Mouse (Mus musculus) CH12.LX (cell line): Measurements from ENCODE around the gene Entpd5. TPM values are rescaled to one million over a fixed set of nuclear protein-coding genes. Genes with fewer than 3 reads are reported as not detected.

ENCODE experiments used
- DNase-seq: peaks from one replicate; pipeline ENCODE4 v3.0.0-alpha.2; 2013; ENCODE audit errors: extremely low read depth
- H3K27ac ChIP-seq: 2 replicates; pipeline ENCODE4 v1.5.1; 2012; ENCODE audit warnings: low read depth, mild to moderate bottlenecking, control low read depth, moderate library complexity; ENCODE audit not compliant: insufficient read depth
- H3K27me3 ChIP-seq: replicated peaks from 2 replicates; pipeline ENCODE3; 2012; ENCODE audit warnings: inconsistent platforms
- H3K36me3 ChIP-seq, 2 experiments: replicated peaks in 1 of 2; 2 replicates each; pipeline versions ENCODE3 to v1.6.1; 2012; ENCODE audit warnings: inconsistent platforms in 1 of 2, low read length in 1 of 2, mild to moderate bottlenecking in 1 of 2, mixed read lengths in 1 of 2, moderate library complexity in 1 of 2; ENCODE audit not compliant: control insufficient read depth in 1 of 2, insufficient read depth in 1 of 2
- H3K4me1 ChIP-seq, 2 experiments: 2 replicates each; pipeline ENCODE4 v1.6.1; 2012; ENCODE audit warnings: inconsistent platforms in 1 of 2, moderate library complexity in 1 of 2; ENCODE audit not compliant: insufficient read depth in 2 of 2, control insufficient read depth in 1 of 2
- H3K4me2 ChIP-seq: 2 replicates; pipeline ENCODE4 v1.6.1; 2012; ENCODE audit warnings: low read depth, mild to moderate bottlenecking, control low read depth; ENCODE audit not compliant: poor library complexity, insufficient read depth, severe bottlenecking
- H3K4me3 ChIP-seq, 3 experiments: fragments of 150-350 bp in 1 of 3; sonication (generic) in 1 of 3; replicated peaks in 1 of 3; 2 replicates each; pipeline versions ENCODE3 to v1.5.1; 2011 to 2012; ENCODE audit warnings: low read depth in 2 of 3, low read length in 2 of 3, mild to moderate bottlenecking in 2 of 3, moderate library complexity in 2 of 3, control low read depth in 1 of 3, improper control_type of control experiment in 1 of 3, inconsistent platforms in 1 of 3, mixed read lengths in 1 of 3; ENCODE audit not compliant: poor library complexity in 1 of 3
- H3K79me2 ChIP-seq: replicated peaks from 2 replicates; pipeline ENCODE4 v1.6.1; 2012; ENCODE audit warnings: mild to moderate bottlenecking, moderate library complexity; ENCODE audit not compliant: control insufficient read depth, poor library complexity, insufficient read depth, severe bottlenecking; ENCODE audit errors: extremely low read depth
- H3K9ac ChIP-seq: 2 replicates; pipeline ENCODE4 v1.6.1; 2012; ENCODE audit warnings: low read depth, mild to moderate bottlenecking, control low read depth, moderate library complexity; ENCODE audit not compliant: insufficient read depth
- H3K9me3 ChIP-seq: replicated peaks from 2 replicates; pipeline ENCODE3; 2012; ENCODE audit warnings: low read length, inconsistent platforms, mixed read lengths
- CHD1 ChIP-seq: IDR thresholded peaks from 2 replicates; pipeline ENCODE4 v1.6.1; 2012; ENCODE audit warnings: low read depth, low read length, improper control_type of control experiment, inconsistent platforms
- CTCF ChIP-seq, 2 experiments: IDR thresholded peaks in 1 of 2; conservative IDR thresholded peaks in 1 of 2; 2 replicates each; pipeline ENCODE4 v1.5.1; 2011 to 2012; ENCODE audit warnings: low read depth in 2 of 2, low read length in 2 of 2, improper control_type of control experiment in 1 of 2, inconsistent platforms in 1 of 2, mild to moderate bottlenecking in 1 of 2, moderate library complexity in 1 of 2
- E2F4 ChIP-seq: IDR thresholded peaks from 2 replicates; pipeline ENCODE4 v1.6.1; 2011; ENCODE audit warnings: low read depth, low read length, improper control_type of control experiment; ENCODE audit not compliant: insufficient replicate concordance
- ELF1 ChIP-seq: IDR thresholded peaks from 2 replicates; pipeline ENCODE4 v1.6.1; 2014; ENCODE audit warnings: low read depth, mild to moderate bottlenecking, inconsistent platforms, low read length, improper control_type of control experiment
- EP300 ChIP-seq: IDR thresholded peaks from 2 replicates; pipeline ENCODE4 v1.6.1; 2011; ENCODE audit warnings: low read length, improper control_type of control experiment
- ETS1 ChIP-seq: conservative IDR thresholded peaks from 2 replicates; pipeline ENCODE4 v1.6.1; 2012; ENCODE audit warnings: low read depth, mild to moderate bottlenecking, inconsistent platforms, low read length, improper control_type of control experiment, moderate library complexity
- GABPA ChIP-seq: IDR thresholded peaks from 2 replicates; pipeline ENCODE4 v1.6.1; 2012; ENCODE audit warnings: low read depth, low read length, improper control_type of control experiment, inconsistent platforms; ENCODE audit not compliant: insufficient replicate concordance
- IRF4 ChIP-seq: IDR thresholded peaks from 2 replicates; pipeline ENCODE4 v1.6.1; 2014; ENCODE audit warnings: low read depth, mild to moderate bottlenecking, inconsistent platforms, low read length, improper control_type of control experiment
- JUN ChIP-seq: IDR thresholded peaks from 2 replicates; pipeline ENCODE4 v1.6.1; 2011; ENCODE audit warnings: low read depth, mild to moderate bottlenecking, low read length, improper control_type of control experiment, moderate library complexity; ENCODE audit not compliant: insufficient read depth
- JUND ChIP-seq: conservative IDR thresholded peaks from 2 replicates; pipeline ENCODE4 v1.6.1; 2011; ENCODE audit warnings: low read depth, low read length, improper control_type of control experiment
- KAT2A ChIP-seq: IDR thresholded peaks from 2 replicates; pipeline ENCODE4 v1.6.1; 2012; ENCODE audit warnings: low read length, improper control_type of control experiment, inconsistent platforms; ENCODE audit not compliant: insufficient replicate concordance
- MAFK ChIP-seq: IDR thresholded peaks from 2 replicates; pipeline ENCODE4 v1.6.1; 2011; ENCODE audit warnings: low read length, improper control_type of control experiment; ENCODE audit not compliant: insufficient replicate concordance
- MAZ ChIP-seq: IDR thresholded peaks from 2 replicates; pipeline ENCODE4 v1.6.1; 2012; ENCODE audit warnings: low read depth, mild to moderate bottlenecking, inconsistent platforms, low read length, improper control_type of control experiment, moderate library complexity
- MXI1 ChIP-seq: IDR thresholded peaks from 2 replicates; pipeline ENCODE4 v1.6.1; 2011; ENCODE audit warnings: mild to moderate bottlenecking, low read depth, low read length, improper control_type of control experiment
- NELFE ChIP-seq: IDR thresholded peaks from 2 replicates; pipeline ENCODE4 v1.6.1; 2011; ENCODE audit warnings: low read depth, low read length, improper control_type of control experiment
- NRF1 ChIP-seq: IDR thresholded peaks from 2 replicates; pipeline ENCODE4 v1.6.1; 2014; ENCODE audit warnings: low read depth, mild to moderate bottlenecking, inconsistent platforms, low read length, improper control_type of control experiment, moderate library complexity
- RCOR1 ChIP-seq: conservative IDR thresholded peaks from 2 replicates; pipeline ENCODE4 v1.6.1; 2012; ENCODE audit warnings: low read depth, mild to moderate bottlenecking, inconsistent platforms, low read length, improper control_type of control experiment
- SIN3A ChIP-seq: IDR thresholded peaks from 2 replicates; pipeline ENCODE4 v1.6.1; 2012; ENCODE audit warnings: low read length, improper control_type of control experiment, inconsistent platforms
- TBP ChIP-seq: conservative IDR thresholded peaks from 2 replicates; pipeline ENCODE4 v1.6.1; 2011; ENCODE audit warnings: low read depth, low read length, improper control_type of control experiment
- USF2 ChIP-seq: conservative IDR thresholded peaks from 2 replicates; pipeline ENCODE4 v1.6.1; 2011; ENCODE audit warnings: low read depth, low read length, improper control_type of control experiment
- ZKSCAN1 ChIP-seq: IDR thresholded peaks from 2 replicates; pipeline ENCODE4 v1.6.1; 2012; ENCODE audit warnings: low read depth, inconsistent platforms, low read length, improper control_type of control experiment, borderline replicate concordance
- ZNF384 ChIP-seq: IDR thresholded peaks from 2 replicates; pipeline ENCODE4 v1.6.1; 2012; ENCODE audit warnings: low read depth, low read length, improper control_type of control experiment, inconsistent platforms
- dilution Hi-C: fragments of 300-500 bp; cut with MboI; formaldehyde crosslinking; loops from 2 replicates; pipeline ENCODE4 v1.14.3; 2020; ENCODE audit warnings: low sequenced_read_pairs; ENCODE audit not compliant: extremely low pct_unique_long_range_greater_than_20kb, extremely low pct_ligation_motif_present
- in situ Hi-C: fragments of 300-500 bp; cut with MboI; formaldehyde crosslinking; loops from 3 replicates; pipeline ENCODE4 v1.14.3; 2019; ENCODE audit warnings: low sequenced_read_pairs, low pct_ligation_motif_present, low pct_unique_long_range_greater_than_20kb, mixed read lengths
- polyA plus RNA-seq: library from polyadenylated mRNA; unstranded; fragments of >175 nt; gene quantifications from 2 replicates; pipeline ENCODE4 v1.2.1, GENCODE M21; 2012; ENCODE audit warnings: low read depth; ENCODE audit not compliant: insufficient read length
- total RNA-seq, 2 experiments: library from RNA; depleted of rRNA; stranded (reverse); fragments of 300-350 nt in 1 of 2; fragments of >200 nt in 1 of 2; gene quantifications; 2 replicates each; pipeline ENCODE4 v1.2.3; 2012 to 2014

The Entpd5 gene
- total and polyA plus RNA-seq, 3 experiments, result 4.2 to 5.7 (median 5.3) TPM

DNA sequence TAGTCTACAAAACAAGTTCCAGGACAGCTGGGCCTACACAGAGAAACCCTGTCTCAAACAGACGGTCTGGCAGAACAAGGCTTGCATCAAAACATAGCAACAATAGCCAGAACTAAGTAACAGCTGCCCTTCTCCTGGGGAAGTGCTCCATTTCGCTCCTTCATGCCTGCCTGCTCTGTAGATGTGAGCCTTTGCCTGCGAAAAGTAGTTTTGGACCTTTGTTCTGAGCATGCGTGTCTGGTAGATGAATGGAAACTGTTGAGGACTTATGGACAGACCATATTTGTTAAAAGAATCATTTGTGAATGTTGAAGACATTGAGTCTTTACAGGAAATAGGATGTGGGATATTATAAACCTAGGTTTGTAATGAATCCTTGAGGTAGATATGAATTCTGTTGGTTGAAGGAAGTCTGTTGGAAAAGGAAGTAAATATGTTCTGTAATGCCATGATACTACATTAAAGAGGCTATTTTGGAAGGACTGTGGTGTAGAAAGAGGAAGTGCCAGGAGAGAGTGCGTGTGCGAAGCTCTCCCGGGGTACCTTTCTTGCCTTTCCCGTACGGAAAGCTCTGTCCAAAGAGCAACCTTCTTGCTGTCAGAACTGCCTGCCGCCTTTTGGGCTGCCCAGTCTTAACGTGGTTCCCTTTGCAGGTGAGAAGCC, 71.7 kb downstream of the Entpd5 start:
- Histone ChIP-seq H3K4me2 (no peak overlapping the region), H3K27me3 (no peaks in the 10 kb centered on the region), H3K79me2 (no peaks in the 10 kb centered on the region; the same call in 1 of the 2 replicates), H3K9me3 (no peaks in the 10 kb centered on the region), H3K36me3 (peaks cover 60 to 87% of the 10 kb centered on the region in 2 experiments), H3K27ac (no peak overlapping the region), H3K4me3 (no peak overlapping the region), H3K4me1 (peaks cover 0 to 4% of the 10 kb centered on the region in 2 experiments; a peak in 1 of 4 replicates), H3K9ac (no peak overlapping the region)
- no peak for TF ChIP-seq NRF1
- TF ChIP-seq ELF1, result no peak
- TF ChIP-seq GABPA, result no peak
- no peak for TF ChIP-seq E2F4
- TF ChIP-seq CHD1, result no peak
- no peak for TF ChIP-seq SIN3A
- no peak for TF ChIP-seq ETS1
- no peak for TF ChIP-seq TBP
- TF ChIP-seq MXI1, result no peak
- no peak for TF ChIP-seq USF2
- TF ChIP-seq NELFE, result no peak
- TF ChIP-seq JUN, result no peak
- no peak for TF ChIP-seq MAFK
- dilution Hi-C loops, result no loop called here
- in situ Hi-C loops, result no loop called here
- no peak for DNase-seq

DNA sequence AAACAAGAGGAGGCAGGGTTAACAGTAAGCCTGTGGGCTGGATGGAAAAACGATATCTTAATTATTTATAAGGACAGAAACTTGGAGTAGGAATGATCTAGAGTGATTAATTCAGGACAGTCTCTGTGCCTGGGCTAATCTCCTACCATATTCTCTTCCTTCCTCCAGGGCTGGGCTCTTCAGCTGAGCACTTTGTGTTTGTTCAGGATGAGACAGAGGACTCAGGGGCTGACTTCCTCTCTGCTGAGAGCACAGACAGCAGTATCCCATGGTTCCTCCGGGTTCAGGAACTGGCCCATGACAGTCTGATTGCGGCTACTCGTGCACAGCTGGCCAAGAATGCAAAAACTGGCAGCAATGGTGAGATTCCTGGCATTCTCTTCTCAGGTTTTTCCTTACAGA, 81.7 kb downstream of the Entpd5 start:
- no peaks in the 10 kb centered on the region for H3K9me3 ChIP-seq
- no peaks in the 10 kb centered on the region for H3K27me3 ChIP-seq
- in situ Hi-C loops (no loop called here), dilution Hi-C loops (no loop called here)
- H3K27ac ChIP-seq, result no peak overlapping the region
- TF ChIP-seq EP300, result no peak
- no peak for TF ChIP-seq SIN3A
- no peak for TF ChIP-seq MAZ
- no peak for TF ChIP-seq MXI1
- no peak for TF ChIP-seq KAT2A
- TF ChIP-seq MAFK, result no peak
- TF ChIP-seq USF2, result no peak
- no peak for TF ChIP-seq NELFE
- no peak for TF ChIP-seq IRF4
- no peak for TF ChIP-seq ZNF384
- no peak for TF ChIP-seq ZKSCAN1
- TF ChIP-seq RCOR1, result no peak
- TF ChIP-seq JUND, result no peak
- no peak for TF ChIP-seq ETS1
- no peak for TF ChIP-seq NRF1
- TF ChIP-seq CTCF (conservative IDR thresholded peaks at IDR 0.05 in 1 of 2, IDR thresholded peaks at IDR 0.05 in 1 of 2; ENCODE audit: low read depth in 2 of 2, low read length in 2 of 2), result no peak
- H3K4me3 ChIP-seq, result no peak overlapping the region
- no peak overlapping the region for H3K4me2 ChIP-seq
- peaks cover 10% of the 10 kb centered on the region for H3K79me2 ChIP-seq
- H3K9ac ChIP-seq, result no peak overlapping the region
- no peaks in the 10 kb centered on the region for H3K4me1 ChIP-seq
- H3K36me3 ChIP-seq, result peaks cover 46 to 76% of the 10 kb centered on the region in 2 experiments
- no peak for DNase-seq

Other genes starting within 250 kb of the Entpd5 start
- gene Elmsan1, start 190.1 kb downstream of the Entpd5 start, total RNA-seq (2012; rRNA removed), result 5.6 TPM in 2 replicates
- 2.0 and 2.2 TPM in 2 replicates for gene Elmsan1, start 190.1 kb downstream of the Entpd5 start, total RNA-seq (2014; rRNA removed)
- gene Elmsan1, start 190.1 kb downstream of the Entpd5 start, polyA plus RNA-seq, result 12.4 and 14.3 TPM in 2 replicates
- 47.1 and 47.8 TPM in 2 replicates for gene Ptgr2, start 123.8 kb downstream of the Entpd5 start, total RNA-seq (2012; rRNA removed)
- gene Ptgr2, start 123.8 kb downstream of the Entpd5 start, total RNA-seq (2014; rRNA removed), result 46.0 and 46.6 TPM in 2 replicates
- gene Ptgr2, start 123.8 kb downstream of the Entpd5 start, polyA plus RNA-seq, result 47.1 and 51.3 TPM in 2 replicates
- 33.5 and 42.8 TPM in 2 replicates for gene Zfp410, start 92.2 kb downstream of the Entpd5 start, total RNA-seq (2012; rRNA removed)
- 53.7 and 57.4 TPM in 2 replicates for gene Zfp410, start 92.2 kb downstream of the Entpd5 start, total RNA-seq (2014; rRNA removed)
- gene Zfp410, start 92.2 kb downstream of the Entpd5 start, polyA plus RNA-seq, result 42.4 and 42.9 TPM in 2 replicates
- gene Coq6, start 47.4 kb downstream of the Entpd5 start, total RNA-seq (2012; rRNA removed), result 35.0 and 37.8 TPM in 2 replicates
- gene Coq6, start 47.4 kb downstream of the Entpd5 start, total RNA-seq (2014; rRNA removed), result 31.9 and 37.9 TPM in 2 replicates
- gene Coq6, start 47.4 kb downstream of the Entpd5 start, polyA plus RNA-seq, result 23.6 and 35.5 TPM in 2 replicates
- 0.98 and 1.0 TPM in 2 replicates for gene Fam161b, start 47.2 kb downstream of the Entpd5 start, total RNA-seq (2012; rRNA removed)
- gene Fam161b, start 47.2 kb downstream of the Entpd5 start, total RNA-seq (2014; rRNA removed), result 0.38 and 0.87 TPM in 2 replicates
- 0.80 and 1.00 TPM in 2 replicates for gene Fam161b, start 47.2 kb downstream of the Entpd5 start, polyA plus RNA-seq
- gene Bbof1, start within 50 bp of the Entpd5 start, total RNA-seq (2012; rRNA removed), result 0.29 and 0.34 TPM in 2 replicates
- 0.24 and 0.46 TPM in 2 replicates for gene Bbof1, start within 50 bp of the Entpd5 start, total RNA-seq (2014; rRNA removed)
- gene Bbof1, start within 50 bp of the Entpd5 start, polyA plus RNA-seq, result 0.20 and 0.41 TPM in 2 replicates
- gene Rnf113a2, start 8.2 kb upstream of the Entpd5 start, total RNA-seq (2012; rRNA removed), result 14.6 and 17.9 TPM in 2 replicates
- 16.3 and 19.7 TPM in 2 replicates for gene Rnf113a2, start 8.2 kb upstream of the Entpd5 start, total RNA-seq (2014; rRNA removed)
- 13.6 and 19.5 TPM in 2 replicates for gene Rnf113a2, start 8.2 kb upstream of the Entpd5 start, polyA plus RNA-seq
- 2.1 and 2.2 TPM in 2 replicates for gene Aldh6a1, start 42.0 kb upstream of the Entpd5 start, total RNA-seq (2012; rRNA removed)
- gene Aldh6a1, start 42.0 kb upstream of the Entpd5 start, total RNA-seq (2014; rRNA removed), result 4.2 and 4.6 TPM in 2 replicates
- gene Aldh6a1, start 42.0 kb upstream of the Entpd5 start, polyA plus RNA-seq, result 1.6 and 1.9 TPM in 2 replicates
- 5.9 and 6.8 TPM in 2 replicates for gene Lin52, start 42.4 kb upstream of the Entpd5 start, total RNA-seq (2012; rRNA removed)
- 16.2 and 17.0 TPM in 2 replicates for gene Lin52, start 42.4 kb upstream of the Entpd5 start, total RNA-seq (2014; rRNA removed)
- 8.7 and 10.5 TPM in 2 replicates for gene Lin52, start 42.4 kb upstream of the Entpd5 start, polyA plus RNA-seq
- not detected in 2 replicates for gene Vsx2, start 160.7 kb upstream of the Entpd5 start, total RNA-seq (2012; rRNA removed)
- gene Vsx2, start 160.7 kb upstream of the Entpd5 start, total RNA-seq (2014; rRNA removed), result not detected in 2 replicates
- not detected in 2 replicates for gene Vsx2, start 160.7 kb upstream of the Entpd5 start, polyA plus RNA-seq
- gene Abcd4, start 208.4 kb upstream of the Entpd5 start, total RNA-seq (2012; rRNA removed), result 5.8 and 8.4 TPM in 2 replicates
- gene Abcd4, start 208.4 kb upstream of the Entpd5 start, total RNA-seq (2014; rRNA removed), result 4.3 and 4.7 TPM in 2 replicates
- gene Abcd4, start 208.4 kb upstream of the Entpd5 start, polyA plus RNA-seq, result 10.2 and 11.1 TPM in 2 replicates
- gene Vrtn, start 232.0 kb upstream of the Entpd5 start, total RNA-seq (2012; rRNA removed), result not detected in 2 replicates
- not detected in 2 replicates for gene Vrtn, start 232.0 kb upstream of the Entpd5 start, total RNA-seq (2014; rRNA removed)
- gene Vrtn, start 232.0 kb upstream of the Entpd5 start, polyA plus RNA-seq, result not detected in 2 replicates